18 mouse cellular contexts compared by ENCODE assay signal in genomic region chr2:37797046-37797445, GRCm38 (mm10). TPM values are rescaled to one million over a fixed set of nuclear protein-coding genes. Genes with fewer than 3 reads are reported as not detected.
"Had no signal": no experiment of that assay in that cellular context is flagged by ENCODE, and none has a peak within 500 bp of the region (broad histone marks: within the 10 kb centered on the region; RNA-seq: fewer than 3 reads in every experiment).

No protein-coding gene starts in this region.

- H3K4me3 ChIP-seq: intestine, embryonic 15.5 days; layer of hippocampus, adult 2 months; liver, embryonic 13.5 days; midbrain, embryonic 12.5 days; midbrain, embryonic 15.5 days; neural tube, embryonic 12.5 days; neural tube, embryonic 15.5 days had no signal

- H3K4me1 ChIP-seq: midbrain, embryonic 15.5 days; neural tube, embryonic 12.5 days had no signal

- H3K4me2 ChIP-seq: intestine, embryonic 15.5 days; liver, embryonic 13.5 days; lung, embryonic 14.5 days; midbrain, embryonic 12.5 days; midbrain, embryonic 15.5 days; neural tube, embryonic 12.5 days; neural tube, embryonic 15.5 days had no signal

- H3K36me3 ChIP-seq: liver, embryonic 13.5 days; midbrain, embryonic 15.5 days; neural tube, embryonic 15.5 days had no signal

- H3K27ac ChIP-seq: intestine, embryonic 15.5 days; layer of hippocampus, adult 2 months; liver, embryonic 13.5 days; macrophage; midbrain, embryonic 12.5 days; midbrain, embryonic 15.5 days; neural tube, embryonic 12.5 days; neural tube, embryonic 15.5 days; stomach, postnatal 0 days had no signal

- ATAC-seq: intestine, embryonic 15.5 days; lung, postnatal 0 days; midbrain, embryonic 15.5 days had no signal

- DNase-seq: layer of hippocampus, adult 9-11 months; liver, embryonic 13.5 days; lung, embryonic 14.5 days; right cerebral cortex, adult 18-20 months; right cerebral cortex, postnatal 14 days; right cerebral cortex, postnatal 4 days; thymus, adult 2 months; thymus, postnatal 14 days; thymus, postnatal 4 days had no signal

- H3K9ac ChIP-seq: intestine, embryonic 15.5 days; liver, embryonic 13.5 days; lung, embryonic 14.5 days; midbrain, embryonic 12.5 days; midbrain, embryonic 15.5 days; neural tube, embryonic 12.5 days; neural tube, embryonic 15.5 days had no signal

- H3K9me3 ChIP-seq: intestine, embryonic 15.5 days; liver, embryonic 13.5 days; midbrain, embryonic 12.5 days; midbrain, embryonic 15.5 days; neural tube, embryonic 12.5 days; neural tube, embryonic 15.5 days had no signal

- H3K27me3 ChIP-seq: midbrain, embryonic 15.5 days had no signal

RNA-seq across cellular contexts. Expression of gene Crb2, which starts 21.0 kb away (rescaled TPM):
- polyA plus RNA-seq: macrophage had no signal
